Mouse (Mus musculus): Measurements from ENCODE around the gene Lmo1.
A peak's percentile ranks its signal among the peaks of the same experiment; 100 is the strongest.
"Not testable (repeated sequence)": the region's sequence is repeated elsewhere in the genome, so short reads cannot be mapped to it uniquely, and the experiment has no call there.

The Lmo1 gene

GRCm38 (mm10) chr7:109115488-109115887 lies 59.5 kb downstream of the Lmo1 start:
- DNase-seq (ENCODE audit: low read depth, low spot score) = not testable (repeated sequence)

- no peak for DNase-seq (ENCODE audit: low read depth, low spot score)
Measured at GRCm38 (mm10) chr7:109114950-109115349, 60.1 kb downstream of the Lmo1 start.

GRCm38 (mm10) chr7:109111000-109111399 lies 64.0 kb downstream of the Lmo1 start:
- no peak for DNase-seq (ENCODE audit: low read depth, low spot score)

GRCm38 (mm10) chr7:109104894-109105293 lies 70.1 kb downstream of the Lmo1 start:
- DNase-seq (ENCODE audit: low read depth, low spot score) = no peak

- DNase-seq (ENCODE audit: low read depth, low spot score) = no peak
Measured at GRCm38 (mm10) chr7:109101167-109101566, 73.8 kb downstream of the Lmo1 start.

- peak; percentile 46 for DNase-seq (ENCODE audit: low read depth, low spot score)
Measured at GRCm38 (mm10) chr7:109098145-109099018, 76.6 kb downstream of the Lmo1 start.

GRCm38 (mm10) chr7:109097203-109097602 lies 77.8 kb downstream of the Lmo1 start:
- DNase-seq (ENCODE audit: low read depth, low spot score) = no peak

- DNase-seq (ENCODE audit: low read depth, low spot score) = no peak
Measured at GRCm38 (mm10) chr7:109096618-109097017, 78.4 kb downstream of the Lmo1 start.

GRCm38 (mm10) chr7:109094294-109094693 lies 80.7 kb downstream of the Lmo1 start:
- DNase-seq (ENCODE audit: low read depth, low spot score) = no peak

- DNase-seq (ENCODE audit: low read depth, low spot score) = not testable (repeated sequence)
Measured at GRCm38 (mm10) chr7:109091316-109091715, 83.7 kb downstream of the Lmo1 start.
